Mouse (Mus musculus): Measurements from ENCODE around the gene Ppp1r13b. TPM values are rescaled to one million over a fixed set of nuclear protein-coding genes. Genes with fewer than 3 reads are reported as not detected.

Gene Ppp1r13b
- polyA plus RNA-seq, 1 experiment from 2014 or later = 17.9 TPM

DNA sequence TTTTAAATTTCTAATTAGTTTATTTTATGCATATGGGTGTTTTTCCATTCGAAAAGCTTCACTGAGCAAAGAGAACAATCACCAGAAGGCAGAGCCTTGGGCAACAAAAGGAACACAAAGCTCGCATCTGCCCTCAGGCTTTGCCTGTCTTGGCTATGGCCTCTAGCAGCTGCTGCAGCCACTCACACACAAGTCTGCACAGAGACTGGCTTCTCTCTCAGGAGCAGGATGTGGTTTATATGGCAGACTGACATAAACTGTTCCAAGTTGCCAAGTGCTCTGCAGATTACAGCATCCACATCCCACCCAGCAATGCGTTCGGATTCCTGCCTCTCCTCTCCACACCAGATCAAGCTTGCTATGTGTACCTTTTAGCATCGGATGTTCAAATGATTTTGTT lies 56.2 kb downstream of the Ppp1r13b start:
- H3K4me1 ChIP-seq (ENCODE audit: control insufficient read depth, insufficient read depth, low read depth, low read length) = no peaks in the 10 kb centered on the region
- WGBS = 71% methylated on average over 5 of the region's 5 CpGs

DNA sequence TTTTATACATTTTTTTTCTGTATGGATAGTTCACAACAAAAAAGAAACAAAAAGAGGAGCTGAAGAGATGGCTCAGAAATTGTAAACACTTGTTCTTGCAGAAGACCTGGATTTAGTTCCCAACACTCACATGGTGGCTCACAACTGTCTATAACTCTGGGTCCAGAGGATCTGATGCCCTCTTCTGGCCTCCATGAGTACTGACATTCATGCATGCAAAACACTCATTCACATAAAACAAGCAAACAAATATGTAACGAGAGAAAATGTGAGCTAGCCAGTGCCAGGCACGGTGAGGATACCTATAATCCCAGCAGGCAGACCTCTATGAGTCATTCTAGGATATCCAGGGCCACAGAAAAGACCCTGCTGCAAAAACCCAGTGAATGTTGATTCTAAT lies 56.7 kb downstream of the Ppp1r13b start:
- H3K4me2 ChIP-seq (ENCODE audit: low read length) = no peak overlapping the region
- H3K36me3 ChIP-seq (ENCODE audit: control insufficient read depth, insufficient read depth, low read length) = no peaks in the 10 kb centered on the region
- WGBS = 53% methylated on average over 2 of the region's 2 CpGs
- H3K9ac ChIP-seq (ENCODE audit: low read depth, low read length) = no peak overlapping the region
- no peaks in the 10 kb centered on the region for H3K9me3 ChIP-seq (ENCODE audit: control insufficient read depth, low read length)
- no peaks in the 10 kb centered on the region for H3K4me1 ChIP-seq (ENCODE audit: control insufficient read depth, insufficient read depth, low read depth, low read length)
- no peak overlapping the region for H3K27ac ChIP-seq (ENCODE audit: low read depth, low read length)
- ATAC-seq = no peak
- no peak overlapping the region for H3K4me3 ChIP-seq (ENCODE audit: low read length)
- H3K27me3 ChIP-seq (replicated peaks; ENCODE audit: control insufficient read depth, insufficient read depth, low read length) = no peaks in the 10 kb centered on the region

More for the DNA sequence above, 56.2 kb downstream of the Ppp1r13b start:
- Histone ChIP-seq H3K27ac (ENCODE audit: low read depth, low read length) (no peak overlapping the region), H3K27me3 (replicated peaks; ENCODE audit: control insufficient read depth, insufficient read depth, low read length) (no peaks in the 10 kb centered on the region), H3K4me2 (ENCODE audit: low read length) (no peak overlapping the region), H3K9me3 (ENCODE audit: control insufficient read depth, low read length) (no peaks in the 10 kb centered on the region), H3K4me3 (ENCODE audit: low read length) (no peak overlapping the region), H3K36me3 (ENCODE audit: control insufficient read depth, insufficient read depth, low read length) (no peaks in the 10 kb centered on the region), H3K9ac (ENCODE audit: low read depth, low read length) (no peak overlapping the region)
- ATAC-seq = no peak

GRCm38 (mm10) chr12:111848300-111848798 lies 59.6 kb downstream of the Ppp1r13b start:
- Histone ChIP-seq H3K27ac (ENCODE audit: low read depth, low read length) (no peak overlapping the region), H3K27me3 (replicated peaks; ENCODE audit: control insufficient read depth, insufficient read depth, low read length) (no peaks in the 10 kb centered on the region), H3K4me1 (ENCODE audit: control insufficient read depth, insufficient read depth, low read depth, low read length) (no peaks in the 10 kb centered on the region), H3K9ac (ENCODE audit: low read depth, low read length) (no peak overlapping the region), H3K4me2 (ENCODE audit: low read length) (no peak overlapping the region), H3K4me3 (ENCODE audit: low read length) (no peak overlapping the region), H3K9me3 (ENCODE audit: control insufficient read depth, low read length) (no peaks in the 10 kb centered on the region), H3K36me3 (ENCODE audit: control insufficient read depth, insufficient read depth, low read length) (no peaks in the 10 kb centered on the region)
- WGBS = 72% methylated on average over 9 of the region's 9 CpGs
- ATAC-seq = no peak

- H3K4me1 ChIP-seq (ENCODE audit: control insufficient read depth, insufficient read depth, low read depth, low read length) = no peaks in the 10 kb centered on the region
- H3K9ac ChIP-seq (ENCODE audit: low read depth, low read length) = no peak overlapping the region
- H3K36me3 ChIP-seq (ENCODE audit: control insufficient read depth, insufficient read depth, low read length) = peaks cover 2% of the 10 kb centered on the region; the same call in 1 of the 2 replicates
- WGBS = 85% methylated on average over 10 of the region's 10 CpGs
- no peaks in the 10 kb centered on the region for H3K27me3 ChIP-seq (replicated peaks; ENCODE audit: control insufficient read depth, insufficient read depth, low read length)
- H3K9me3 ChIP-seq (ENCODE audit: control insufficient read depth, low read length) = no peaks in the 10 kb centered on the region
- H3K27ac ChIP-seq (ENCODE audit: low read depth, low read length) = no peak overlapping the region
- H3K4me2 ChIP-seq (ENCODE audit: low read length) = no peak overlapping the region
- H3K4me3 ChIP-seq (ENCODE audit: low read length) = no peak overlapping the region
- ATAC-seq = no peak; the same call in 1 of the 2 replicates
Observed at GRCm38 (mm10) chr12:111846815-111847214, 61.1 kb downstream of the Ppp1r13b start.

DNA sequence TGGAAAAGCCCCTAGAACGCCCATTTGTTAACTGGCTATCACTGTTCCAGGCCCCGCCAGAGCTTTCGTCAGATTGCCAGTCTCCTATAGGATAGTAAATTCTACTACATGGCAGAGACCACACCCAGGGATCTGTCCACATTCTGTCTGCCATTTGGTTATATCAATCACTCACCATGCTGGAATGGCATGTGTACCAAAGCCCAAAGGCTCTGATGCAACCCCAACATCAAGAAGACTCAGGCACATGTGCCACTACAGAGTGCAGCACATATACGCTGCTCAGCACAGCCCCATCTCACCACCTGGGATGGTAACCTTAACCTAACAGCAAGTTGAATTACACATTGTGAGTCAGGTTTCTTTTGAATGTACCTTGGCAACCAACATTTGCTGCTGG lies 62.0 kb downstream of the Ppp1r13b start:
- 91% methylated on average over 4 of the region's 4 CpGs for WGBS
- H3K36me3 ChIP-seq (ENCODE audit: control insufficient read depth, insufficient read depth, low read length) = peaks cover 2% of the 10 kb centered on the region; the same call in 1 of the 2 replicates
- H3K27me3 ChIP-seq (replicated peaks; ENCODE audit: control insufficient read depth, insufficient read depth, low read length) = no peaks in the 10 kb centered on the region
- H3K9ac ChIP-seq (ENCODE audit: low read depth, low read length) = no peak overlapping the region
- no peaks in the 10 kb centered on the region for H3K4me1 ChIP-seq (ENCODE audit: control insufficient read depth, insufficient read depth, low read depth, low read length)
- no peak overlapping the region for H3K4me3 ChIP-seq (ENCODE audit: low read length)
- no peaks in the 10 kb centered on the region for H3K9me3 ChIP-seq (ENCODE audit: control insufficient read depth, low read length)
- H3K4me2 ChIP-seq (ENCODE audit: low read length) = no peak overlapping the region
- no peak overlapping the region for H3K27ac ChIP-seq (ENCODE audit: low read depth, low read length)
- ATAC-seq = no peak

DNA sequence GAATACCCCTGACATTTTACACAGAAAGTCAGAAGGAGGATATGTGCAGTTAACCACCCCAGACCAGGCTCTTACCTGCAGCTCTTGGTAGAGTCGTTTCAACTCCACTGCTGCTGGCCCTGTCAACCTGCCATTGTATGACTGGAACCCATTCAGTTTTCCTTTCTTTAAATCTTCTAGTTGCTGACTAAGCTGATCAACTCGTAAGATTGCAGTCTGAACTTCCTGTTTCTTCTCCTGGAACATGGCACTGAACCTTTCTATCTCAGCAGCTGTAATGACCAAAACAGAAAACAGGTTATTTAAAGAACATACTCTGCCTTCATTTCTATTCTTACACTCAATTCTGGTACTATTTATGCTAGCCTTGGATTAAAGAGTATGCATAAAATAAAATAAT lies 64.4 kb downstream of the Ppp1r13b start:
- H3K36me3 ChIP-seq (ENCODE audit: control insufficient read depth, insufficient read depth, low read length) = peaks cover 7% of the 10 kb centered on the region
- 52% methylated on average over 2 of the region's 2 CpGs for WGBS
- H3K4me2 ChIP-seq (ENCODE audit: low read length) = no peak overlapping the region
- H3K9me3 ChIP-seq (ENCODE audit: control insufficient read depth, low read length) = no peaks in the 10 kb centered on the region
- no peak overlapping the region for H3K9ac ChIP-seq (ENCODE audit: low read depth, low read length)
- no peak overlapping the region for H3K27ac ChIP-seq (ENCODE audit: low read depth, low read length)
- H3K4me3 ChIP-seq (ENCODE audit: low read length) = no peak overlapping the region
- no peaks in the 10 kb centered on the region for H3K4me1 ChIP-seq (ENCODE audit: control insufficient read depth, insufficient read depth, low read depth, low read length)
- no peak for ATAC-seq
- no peaks in the 10 kb centered on the region for H3K27me3 ChIP-seq (replicated peaks; ENCODE audit: control insufficient read depth, insufficient read depth, low read length)

DNA sequence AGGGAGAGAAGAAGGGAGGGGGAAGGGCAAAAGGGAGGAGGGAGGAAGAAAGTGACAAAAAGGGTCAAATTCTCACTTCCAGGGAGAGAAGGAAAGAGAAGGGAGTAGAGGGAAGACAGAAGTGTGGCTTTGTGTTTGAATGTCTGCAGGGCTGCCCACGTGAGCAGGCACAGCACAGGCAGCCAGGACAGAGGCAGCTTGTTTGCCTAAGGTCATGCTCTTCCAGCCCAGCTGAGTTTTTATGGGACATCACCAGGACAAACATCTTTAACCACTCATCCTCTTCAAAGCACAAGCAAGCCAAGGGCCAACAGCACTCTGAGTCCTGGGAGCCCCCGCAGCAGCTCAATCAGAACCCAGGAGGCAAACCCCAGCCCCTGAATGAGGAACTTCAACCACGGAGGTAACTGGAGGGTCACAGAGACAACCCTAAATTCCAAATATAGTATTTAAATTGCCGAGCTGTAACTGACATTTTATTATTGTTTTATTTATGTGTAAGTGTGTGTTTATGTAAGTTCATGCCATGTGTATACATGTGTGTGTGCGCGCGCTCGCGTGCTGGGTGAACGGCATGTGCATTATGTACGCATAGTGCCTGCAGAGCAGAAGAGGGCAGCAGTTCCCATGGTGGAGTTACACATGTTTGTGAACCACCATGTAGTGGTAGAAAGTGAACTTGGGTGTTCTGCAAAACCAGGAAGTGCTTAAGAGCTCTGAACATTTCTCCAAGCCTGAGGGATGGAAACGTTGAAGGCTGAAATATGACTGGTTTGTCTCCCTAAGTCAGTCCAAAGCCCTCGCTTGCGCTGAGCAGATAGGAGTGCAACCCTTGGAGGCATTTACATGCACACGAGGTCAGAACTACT lies 65.1 kb downstream of the Ppp1r13b start:
- Histone ChIP-seq H3K36me3 (ENCODE audit: control insufficient read depth, insufficient read depth, low read length) (peaks cover 13% of the 10 kb centered on the region), H3K4me3 (ENCODE audit: low read length) (no peak overlapping the region), H3K4me2 (ENCODE audit: low read length) (no peak overlapping the region)

GRCm38 (mm10) chr12:111833457-111833856 lies 74.5 kb downstream of the Ppp1r13b start:
- Histone ChIP-seq H3K36me3 (ENCODE audit: control insufficient read depth, insufficient read depth, low read length) (peaks cover 56% of the 10 kb centered on the region), H3K4me2 (ENCODE audit: low read length) (no peak overlapping the region), H3K4me1 (ENCODE audit: control insufficient read depth, insufficient read depth, low read depth, low read length) (no peaks in the 10 kb centered on the region), H3K9me3 (ENCODE audit: control insufficient read depth, low read length) (no peaks in the 10 kb centered on the region), H3K9ac (ENCODE audit: low read depth, low read length) (no peak overlapping the region), H3K4me3 (ENCODE audit: low read length) (no peak overlapping the region), H3K27me3 (replicated peaks; ENCODE audit: control insufficient read depth, insufficient read depth, low read length) (no peaks in the 10 kb centered on the region), H3K27ac (ENCODE audit: low read depth, low read length) (no peak overlapping the region)
- 87% methylated on average over 10 of the region's 10 CpGs for WGBS
- no peak for ATAC-seq

More for the DNA sequence above, 65.1 kb downstream of the Ppp1r13b start:
- Histone ChIP-seq H3K9ac (ENCODE audit: low read depth, low read length) (no peak overlapping the region), H3K9me3 (ENCODE audit: control insufficient read depth, low read length) (no peaks in the 10 kb centered on the region), H3K27me3 (replicated peaks; ENCODE audit: control insufficient read depth, insufficient read depth, low read length) (no peaks in the 10 kb centered on the region), H3K27ac (ENCODE audit: low read depth, low read length) (no peak overlapping the region), H3K4me1 (ENCODE audit: control insufficient read depth, insufficient read depth, low read depth, low read length) (no peaks in the 10 kb centered on the region)
- 87% methylated on average over 15 of the region's 15 CpGs for WGBS
- ATAC-seq = no peak

DNA sequence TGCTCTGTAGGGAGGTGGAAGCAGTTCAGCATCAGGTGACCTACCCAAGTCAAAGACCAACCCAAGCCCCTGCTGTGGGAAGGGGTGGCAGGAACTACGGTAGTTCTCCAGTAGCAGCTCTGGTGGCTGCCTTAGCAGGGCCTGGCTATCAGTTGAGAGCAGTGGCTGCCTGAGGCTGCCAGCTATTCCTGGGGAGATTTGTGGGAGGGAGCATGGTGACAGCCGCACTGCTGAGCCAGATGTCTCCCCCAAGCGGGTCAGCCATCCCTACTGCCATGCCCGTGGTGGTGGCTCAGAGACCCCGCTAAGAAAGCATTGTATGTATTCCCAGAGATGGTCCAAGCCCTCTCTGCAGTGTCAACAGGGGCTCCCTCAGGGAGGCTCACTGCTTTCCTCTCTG lies 75.3 kb downstream of the Ppp1r13b start:
- no peak overlapping the region for H3K4me3 ChIP-seq (ENCODE audit: low read length)
- H3K9me3 ChIP-seq (ENCODE audit: control insufficient read depth, low read length) = no peaks in the 10 kb centered on the region
- H3K27me3 ChIP-seq (replicated peaks; ENCODE audit: control insufficient read depth, insufficient read depth, low read length) = no peaks in the 10 kb centered on the region
- no peak for ATAC-seq
- no peak overlapping the region for H3K4me2 ChIP-seq (ENCODE audit: low read length)
- H3K9ac ChIP-seq (ENCODE audit: low read depth, low read length) = no peak overlapping the region
- peaks cover 58% of the 10 kb centered on the region for H3K36me3 ChIP-seq (ENCODE audit: control insufficient read depth, insufficient read depth, low read length)
- no peak overlapping the region for H3K27ac ChIP-seq (ENCODE audit: low read depth, low read length)
- no peaks in the 10 kb centered on the region for H3K4me1 ChIP-seq (ENCODE audit: control insufficient read depth, insufficient read depth, low read depth, low read length)
- WGBS = 75% methylated on average over 5 of the region's 5 CpGs

Data from hindbrain, embryonic 16.5 days (tissue).